30 mouse cellular contexts compared by ENCODE assay signal in genomic region chr16:28082891-28083649, GRCm38 (mm10).
DNase-seq lines count a peak whose midpoint lies in the region; ATAC-seq lines count a peak whose summit lies in the region.
"Had no signal": no experiment of that assay in that cellular context is flagged by ENCODE, and none has a peak within 500 bp of the region (broad histone marks: within the 10 kb centered on the region; RNA-seq: fewer than 3 reads in every experiment).

No protein-coding gene starts in this region.

- H3K4me2 ChIP-seq in hindbrain, embryonic 12.5 days (replicated peaks), result no peak overlapping the region
- H3K4me2 ChIP-seq in hindbrain, embryonic 13.5 days, result no peak overlapping the region
- H3K4me2 ChIP-seq: embryonic facial prominence, embryonic 15.5 days; heart, embryonic 11.5 days; limb, embryonic 13.5 days; liver, embryonic 11.5 days; lung, embryonic 15.5 days; midbrain, embryonic 11.5 days had no signal

- H3K27ac ChIP-seq in hindbrain, embryonic 12.5 days, result no peak overlapping the region
- no peak overlapping the region for H3K27ac ChIP-seq in hindbrain, embryonic 13.5 days
- H3K27ac ChIP-seq: embryonic facial prominence, embryonic 15.5 days; gastrocnemius, adult 2 months; kidney, postnatal 0 days; limb, embryonic 13.5 days; lung, embryonic 15.5 days had no signal

- WGBS in hindbrain, embryonic 12.5 days, result 44% methylated on average over 7 of the region's 7 CpGs
- WGBS in hindbrain, embryonic 13.5 days, result 38% methylated on average over 7 of the region's 7 CpGs

- H3K4me1 ChIP-seq in hindbrain, embryonic 12.5 days, result no peaks in the 10 kb centered on the region
- H3K4me1 ChIP-seq in hindbrain, embryonic 13.5 days (replicated peaks), result no peaks in the 10 kb centered on the region
- H3K4me1 ChIP-seq: embryonic facial prominence, embryonic 15.5 days; limb, embryonic 13.5 days; lung, embryonic 15.5 days had no signal

- H3K4me3 ChIP-seq in hindbrain, embryonic 12.5 days, result no peak overlapping the region
- no peak overlapping the region for H3K4me3 ChIP-seq in hindbrain, embryonic 13.5 days
- H3K4me3 ChIP-seq: embryonic facial prominence, embryonic 15.5 days; gastrocnemius, adult 2 months; limb, embryonic 13.5 days; lung, embryonic 15.5 days had no signal

- no peaks in the 10 kb centered on the region for H3K27me3 ChIP-seq in hindbrain, embryonic 12.5 days
- H3K27me3 ChIP-seq in hindbrain, embryonic 13.5 days, result no peaks in the 10 kb centered on the region
- H3K27me3 ChIP-seq: CH12.LX; embryonic facial prominence, embryonic 15.5 days; limb, embryonic 13.5 days; lung, embryonic 15.5 days had no signal

- H3K9me3 ChIP-seq in hindbrain, embryonic 12.5 days (replicated peaks), result no peaks in the 10 kb centered on the region
- H3K9me3 ChIP-seq in hindbrain, embryonic 13.5 days, result no peaks in the 10 kb centered on the region
- H3K9me3 ChIP-seq: embryonic facial prominence, embryonic 15.5 days; limb, embryonic 13.5 days; lung, embryonic 15.5 days had no signal

- H3K36me3 ChIP-seq in hindbrain, embryonic 12.5 days, result no peaks in the 10 kb centered on the region
- H3K36me3 ChIP-seq in hindbrain, embryonic 13.5 days, result no peaks in the 10 kb centered on the region
- H3K36me3 ChIP-seq: embryonic facial prominence, embryonic 15.5 days; limb, embryonic 13.5 days; lung, embryonic 15.5 days had no signal

- 0 out of 2 replicates have a peak, but pooled peaks have one; percentile 32 for ATAC-seq in hindbrain, embryonic 12.5 days (ENCODE audit: low FRiP score)
- ATAC-seq in hindbrain, embryonic 13.5 days (ENCODE audit: low FRiP score), result no peak
- ATAC-seq: activated CD4-positive, CD25-positive, alpha-beta regulatory T cell, adult 4 months; intestine, embryonic 16.5 days had no signal

- DNase-seq in embryo, embryonic 10.5 days (ENCODE audit: low spot score), result peak; percentile 11
- no peak for DNase-seq in embryo, embryonic 11 days
- peak; percentile 54 for DNase-seq in retina, embryonic 14.5 days (ENCODE audit: low spot score)
- no peak for DNase-seq in retina, postnatal 1 day
- no peak for DNase-seq in right cerebral cortex, postnatal 4 days
- DNase-seq: adrenal gland, adult 2 months; cerebellum, adult 11 months; cerebellum, adult 9-10 months; cerebellum, postnatal 36 days; gastrocnemius, adult 2 months; gastrocnemius, postnatal 36 days; heart, adult 18-20 months; heart, postnatal 36 days; kidney, adult 8-10 months; kidney, postnatal 4 days; right cerebral cortex, postnatal 25 days; spleen, adult 18-20 months; thymus, postnatal 14 days had no signal

- H3K9ac ChIP-seq in hindbrain, embryonic 12.5 days, result no peak overlapping the region
- H3K9ac ChIP-seq in hindbrain, embryonic 13.5 days, result no peak overlapping the region
- H3K9ac ChIP-seq: embryonic facial prominence, embryonic 15.5 days; limb, embryonic 13.5 days; lung, embryonic 15.5 days had no signal

Comparison
In these comparisons a context has a peak if more than half of its experiments do, and no peak if none do; other contexts are left out.
1. DNase-seq: peak in embryo, embryonic 10.5 days (single experiment) and retina, embryonic 14.5 days (single experiment); none in embryo, embryonic 11 days (single experiment), retina, postnatal 1 day (single experiment) and right cerebral cortex, postnatal 4 days (single experiment).